Mouse (Mus musculus): Measurements from ENCODE around the gene Selenbp1. TPM values are rescaled to one million over a fixed set of nuclear protein-coding genes. Genes with fewer than 3 reads are reported as not detected.

The Selenbp1 gene
- total and polyA plus RNA-seq, 3 experiments, result 109 to 365 TPM; not detected in 1

DNA sequence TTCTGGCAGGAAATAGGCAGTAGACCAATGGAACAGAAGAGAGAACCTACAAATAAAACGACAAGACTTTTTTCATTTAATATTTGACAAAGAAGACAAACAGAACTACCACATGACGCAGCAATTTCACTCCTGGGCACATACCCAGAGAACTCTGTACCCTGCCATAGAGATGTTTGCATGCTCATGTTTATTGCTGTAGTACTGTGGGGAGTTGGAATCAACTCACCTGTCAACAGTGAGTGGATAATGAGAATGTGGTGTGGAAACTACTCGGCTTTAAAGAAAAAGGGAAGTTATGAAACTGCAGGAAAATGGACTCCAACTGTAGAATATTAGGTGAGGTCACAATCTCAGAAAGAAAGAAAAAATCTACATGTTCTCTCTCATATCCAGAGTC is 16.8 kb downstream of the Selenbp1 start:
- TF ChIP-seq TBP (IDR thresholded peaks at IDR 0.05; ENCODE audit: low read depth, low read length), result no peak
- TF ChIP-seq TCF12 (IDR thresholded peaks at IDR 0.05; ENCODE audit: low read depth, low read length), result no peak
- TF ChIP-seq POLR2A (IDR thresholded peaks at IDR 0.05; ENCODE audit: control insufficient read depth in 1 of 2, insufficient read depth in 1 of 2, low read depth in 1 of 2, low read length in 2 of 2, poor library complexity in 1 of 2), result no peak
- TF ChIP-seq MYC (IDR thresholded peaks at IDR 0.05; ENCODE audit: low read depth, low read length), result 0 out of 2 replicates have a peak, but pooled peaks have one; percentile 37
- TF ChIP-seq POLR2AphosphoS5 (IDR thresholded peaks at IDR 0.05; ENCODE audit: borderline replicate concordance, low read depth, low read length), result no peak
- TF ChIP-seq MYB (IDR thresholded peaks at IDR 0.05; ENCODE audit: low read depth, low read length), result peak; percentile 39; the same call in 1 of the 2 replicates
- no peak for TF ChIP-seq POLR2AphosphoS2 (IDR thresholded peaks at IDR 0.05; ENCODE audit: low read length)
- no peak for TF ChIP-seq MAZ (IDR thresholded peaks at IDR 0.05; ENCODE audit: low read depth, low read length)
- 0 out of 2 replicates have a peak, but pooled peaks have one; percentile 28 for TF ChIP-seq SIN3A (IDR thresholded peaks at IDR 0.05; ENCODE audit: low read length)
- no peak; the same call in 1 of the 2 replicates for TF ChIP-seq ZNF384 (IDR thresholded peaks at IDR 0.05; ENCODE audit: low read depth, low read length)
- H3K27me3 ChIP-seq (ENCODE audit: control insufficient read depth in 1 of 2, insufficient read depth in 2 of 2, low read length in 2 of 2), result no peaks in the 10 kb centered on the region
- peak overlapping the region in 1 of 2 experiments; percentile 35; a peak in 2 of 4 replicates for H3K4me3 ChIP-seq (ENCODE audit: control insufficient read depth in 1 of 2, insufficient read depth in 1 of 2, low read depth in 2 of 2, low read length in 2 of 2)
- H3K9me3 ChIP-seq (replicated peaks; ENCODE audit: insufficient read depth, low read length), result no peaks in the 10 kb centered on the region
- H3K79me2 ChIP-seq (ENCODE audit: control insufficient read depth, insufficient read depth, low read length, poor library complexity), result peaks cover 3% of the 10 kb centered on the region
- H3K36me3 ChIP-seq (ENCODE audit: control insufficient read depth in 1 of 2, insufficient read depth in 2 of 2, low read length in 2 of 2), result peaks cover 0 to 21% of the 10 kb centered on the region in 2 experiments; a peak in 2 of 4 replicates
- peak overlapping the region; percentile 52 for H3K9ac ChIP-seq (ENCODE audit: control insufficient read depth, low read depth, low read length, poor library complexity, severe bottlenecking)
- peaks cover 9 to 12% of the 10 kb centered on the region in 2 experiments for H3K4me1 ChIP-seq (ENCODE audit: control insufficient read depth in 1 of 2, insufficient read depth in 2 of 2, low read length in 2 of 2)
- peak overlapping the region; percentile 89 for H3K27ac ChIP-seq (ENCODE audit: control insufficient read depth, low read depth, low read length)
- DNase-seq (ENCODE audit: low read depth, low spot score), result peak; percentile 78

DNA sequence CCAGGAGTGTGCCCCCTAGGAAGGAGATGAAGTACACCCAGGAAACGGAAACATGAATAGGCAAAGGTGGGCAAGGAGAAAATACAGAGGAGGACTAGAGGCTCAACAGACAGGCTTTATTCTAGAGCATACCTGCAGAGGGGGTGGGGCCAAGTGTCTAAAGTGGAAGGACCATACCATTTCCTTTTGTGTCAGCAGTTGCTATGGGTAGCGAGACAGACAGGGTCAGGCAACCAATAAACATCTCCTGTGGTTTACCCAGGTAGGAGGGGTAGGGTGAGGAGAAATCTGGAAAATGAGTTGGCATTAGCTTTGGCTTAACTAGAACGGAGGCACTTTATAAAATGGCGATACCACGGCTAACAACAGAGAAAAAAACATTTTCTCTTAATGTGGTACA is 19.9 kb downstream of the Selenbp1 start:
- Histone ChIP-seq H3K9ac (ENCODE audit: control insufficient read depth, low read depth, low read length, poor library complexity, severe bottlenecking) (peak overlapping the region; percentile 80), H3K4me1 (ENCODE audit: control insufficient read depth in 1 of 2, insufficient read depth in 2 of 2, low read length in 2 of 2) (peaks cover 12 to 19% of the 10 kb centered on the region in 2 experiments), H3K9me3 (replicated peaks; ENCODE audit: insufficient read depth, low read length) (no peaks in the 10 kb centered on the region), H3K27ac (ENCODE audit: control insufficient read depth, low read depth, low read length) (peak overlapping the region; percentile 90), H3K4me3 (ENCODE audit: control insufficient read depth in 1 of 2, insufficient read depth in 1 of 2, low read depth in 2 of 2, low read length in 2 of 2) (peak overlapping the region; percentile 71 to 83), H3K27me3 (ENCODE audit: control insufficient read depth in 1 of 2, insufficient read depth in 2 of 2, low read length in 2 of 2) (no peaks in the 10 kb centered on the region), H3K79me2 (ENCODE audit: control insufficient read depth, insufficient read depth, low read length, poor library complexity) (peaks cover 3% of the 10 kb centered on the region), H3K36me3 (ENCODE audit: control insufficient read depth in 1 of 2, insufficient read depth in 2 of 2, low read length in 2 of 2) (peaks cover 5 to 26% of the 10 kb centered on the region in 2 experiments; a peak in 3 of 4 replicates)
- DNase-seq (ENCODE audit: low read depth, low spot score), result peak; percentile 72
- TF ChIP-seq CHD2 (IDR thresholded peaks at IDR 0.05; ENCODE audit: low read length) (peak; percentile 76), TAL1 (IDR thresholded peaks at IDR 0.05; ENCODE audit: low read length) (no peak)

DNA sequence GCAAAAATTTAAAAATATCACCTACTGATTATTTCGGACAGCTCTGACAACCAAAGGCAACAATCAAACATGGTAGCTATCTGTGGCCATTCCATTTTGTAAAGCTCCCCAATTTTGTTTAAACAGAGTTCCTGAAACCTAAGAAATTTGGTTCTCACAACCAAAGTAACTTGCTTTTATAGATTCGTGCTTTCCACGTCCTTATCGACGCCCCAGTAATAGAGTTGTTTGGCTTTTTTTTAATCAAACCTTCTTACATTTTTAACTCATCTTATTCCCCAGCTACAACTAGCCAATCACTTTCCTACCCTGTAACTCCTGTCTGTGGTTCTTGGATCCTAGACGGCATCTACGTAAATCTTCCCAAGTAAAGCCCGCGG is 20.5 kb downstream of the Selenbp1 start:
- TF ChIP-seq HCFC1 (IDR thresholded peaks at IDR 0.05; ENCODE audit: low read depth, low read length), result no peak
- TF ChIP-seq EP300 (IDR thresholded peaks at IDR 0.05; ENCODE audit: low read depth in 1 of 2, low read length in 2 of 2), result peak in 1 of 2 experiments; percentile 26; a peak in 1 of 4 replicates
- no peak for TF ChIP-seq USF1 (IDR thresholded peaks at IDR 0.05; ENCODE audit: low read depth, low read length)
- TF ChIP-seq JUND (IDR thresholded peaks at IDR 0.05; ENCODE audit: low read depth, low read length), result 0 out of 2 replicates have a peak, but pooled peaks have one; percentile 33
- TF ChIP-seq CTCF (IDR thresholded peaks at IDR 0.05 in 2 of 3, conservative IDR thresholded peaks at IDR 0.05 in 1 of 3; ENCODE audit: control insufficient read depth in 1 of 3, insufficient read depth in 1 of 3, low read depth in 2 of 3, low read length in 3 of 3, poor library complexity in 1 of 3, severe bottlenecking in 1 of 3), result no peak
- peak; percentile 50; the same call in 1 of the 2 replicates for TF ChIP-seq GATA1 (IDR thresholded peaks at IDR 0.05; ENCODE audit: low read depth, low read length)
- peak; percentile 77 for TF ChIP-seq SIN3A (IDR thresholded peaks at IDR 0.05; ENCODE audit: low read length)
- TF ChIP-seq TBP (IDR thresholded peaks at IDR 0.05; ENCODE audit: low read depth, low read length), result 0 out of 2 replicates have a peak, but pooled peaks have one; percentile 20
- TF ChIP-seq CHD1 (IDR thresholded peaks at IDR 0.05; ENCODE audit: low read depth, low read length), result peak; percentile 94; the same call in 1 of the 2 replicates
- TF ChIP-seq ZNF384 (IDR thresholded peaks at IDR 0.05; ENCODE audit: low read depth, low read length), result peak; percentile 88
- 0 out of 2 replicates have a peak, but pooled peaks have one; percentile 7 for TF ChIP-seq MAZ (IDR thresholded peaks at IDR 0.05; ENCODE audit: low read depth, low read length)
- TF ChIP-seq MAX (IDR thresholded peaks at IDR 0.05; ENCODE audit: low read length), result peak; percentile 60; the same call in 1 of the 2 replicates
- no peak for TF ChIP-seq ETS1 (IDR thresholded peaks at IDR 0.05; ENCODE audit: low read depth, low read length)
- Histone ChIP-seq H3K36me3 (ENCODE audit: control insufficient read depth in 1 of 2, insufficient read depth in 2 of 2, low read length in 2 of 2) (peaks cover 5 to 26% of the 10 kb centered on the region in 2 experiments; a peak in 3 of 4 replicates), H3K4me1 (ENCODE audit: control insufficient read depth in 1 of 2, insufficient read depth in 2 of 2, low read length in 2 of 2) (peaks cover 12 to 19% of the 10 kb centered on the region in 2 experiments), H3K9ac (ENCODE audit: control insufficient read depth, low read depth, low read length, poor library complexity, severe bottlenecking) (peak overlapping the region; percentile 80), H3K9me3 (replicated peaks; ENCODE audit: insufficient read depth, low read length) (no peaks in the 10 kb centered on the region), H3K27ac (ENCODE audit: control insufficient read depth, low read depth, low read length) (peak overlapping the region; percentile 90), H3K79me2 (ENCODE audit: control insufficient read depth, insufficient read depth, low read length, poor library complexity) (peaks cover 3% of the 10 kb centered on the region), H3K4me3 (ENCODE audit: control insufficient read depth in 1 of 2, insufficient read depth in 1 of 2, low read depth in 2 of 2, low read length in 2 of 2) (peak overlapping the region; percentile 71 to 83), H3K27me3 (ENCODE audit: control insufficient read depth in 1 of 2, insufficient read depth in 2 of 2, low read length in 2 of 2) (no peaks in the 10 kb centered on the region)
- DNase-seq (ENCODE audit: low read depth, low spot score), result no peak

Data from MEL (cell line).